Mouse (Mus musculus) heart, embryonic 10.5 days (tissue): ENCODE data around the gene Cand1. TPM values are rescaled to one million over a fixed set of nuclear protein-coding genes. Genes with fewer than 3 reads are reported as not detected.

ENCODE experiments used
- DNase-seq: peaks from one replicate; pipeline ENCODE4 v3.0.0-alpha.2; 2017; ENCODE audit warnings: low spot score
- H3K27ac ChIP-seq: fragments of 300-500 bp; sonication (generic); 2 replicates; pipeline ENCODE4 v1.5.1; 2016; ENCODE audit warnings: mild to moderate bottlenecking
- H3K27me3 ChIP-seq: fragments of 300-500 bp; sonication (generic); 2 replicates; pipeline ENCODE4 v1.6.1; 2016; ENCODE audit warnings: mild to moderate bottlenecking; ENCODE audit not compliant: poor library complexity, insufficient read depth, severe bottlenecking
- H3K36me3 ChIP-seq: fragments of 300-500 bp; sonication (generic); 2 replicates; pipeline ENCODE4 v1.6.1; 2016; ENCODE audit warnings: mild to moderate bottlenecking, moderate library complexity
- H3K4me1 ChIP-seq: fragments of 300-500 bp; sonication (generic); 2 replicates; pipeline ENCODE4 v1.6.1; 2016; ENCODE audit warnings: mild to moderate bottlenecking
- H3K4me3 ChIP-seq: fragments of 300-500 bp; sonication (generic); 2 replicates; pipeline ENCODE4 v1.5.1; 2016; ENCODE audit warnings: mild to moderate bottlenecking, moderate library complexity
- H3K9me3 ChIP-seq: fragments of 300-500 bp; sonication (generic); 2 replicates; pipeline ENCODE4 v1.6.1; 2016; ENCODE audit warnings: mild to moderate bottlenecking, moderate library complexity
- WGBS: fragments of 180-500 bp; shearing (Covaris S2); methylation state at CpG from one replicate; pipeline ENCODE4 v1.1.7; 2016; 5-methylcytosine and 5-hydroxymethylcytosine counted together
- polyA plus RNA-seq: library from polyadenylated mRNA; unstranded; fragments of >200 nt; fragmentation: Nextera tagmentation; extraction: Ambion mirVana; gene quantifications from 2 replicates; pipeline ENCODE4 v1.2.1, GENCODE M21; 2016

Gene Cand1
- polyA plus RNA-seq, 1 experiment from 2014 or later = 72.8 TPM

DNA sequence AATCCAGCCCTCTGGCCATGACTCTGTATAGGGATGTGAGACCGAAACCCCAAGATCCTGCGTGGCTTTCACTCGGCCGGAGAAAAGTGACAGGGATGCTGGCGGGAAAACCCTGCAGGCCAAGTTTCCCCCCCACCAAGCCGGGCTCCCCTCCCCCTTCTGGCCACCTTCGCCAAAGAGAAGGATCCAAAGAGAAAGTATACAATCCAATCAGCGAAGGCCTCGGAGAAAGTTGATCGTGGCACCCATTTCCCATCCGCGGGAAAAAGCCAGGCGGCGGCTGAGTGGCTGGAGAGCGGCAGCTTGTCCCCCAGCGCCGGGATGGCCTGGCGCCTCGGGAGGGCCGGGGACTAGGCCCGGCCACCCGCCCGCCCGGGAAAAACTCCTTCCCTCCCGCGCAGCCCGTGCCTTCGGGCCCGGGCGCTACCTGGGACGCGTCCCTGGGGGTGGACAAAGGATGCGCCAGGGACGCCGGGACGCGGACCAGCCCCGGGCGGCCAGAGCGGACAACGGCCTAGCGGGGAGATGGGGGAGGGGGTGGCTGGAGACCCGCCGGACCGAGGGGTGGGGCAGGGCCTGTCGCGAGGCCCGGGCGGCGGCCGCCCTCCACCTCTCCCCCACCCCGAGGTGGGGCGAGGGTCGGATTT, 747 bp downstream of the Cand1 start:
- H3K4me3 ChIP-seq = peak overlapping the region; percentile 98
- H3K4me1 ChIP-seq = peaks cover 10% of the 10 kb centered on the region
- no peaks in the 10 kb centered on the region for H3K27me3 ChIP-seq
- peaks cover 20% of the 10 kb centered on the region; the same call in 1 of the 2 replicates for H3K36me3 ChIP-seq
- WGBS = 0% methylated on average over 53 of the region's 54 CpGs
- peak; percentile 81 for DNase-seq
- H3K9me3 ChIP-seq = no peaks in the 10 kb centered on the region
- H3K27ac ChIP-seq = peak overlapping the region; percentile 99

DNA sequence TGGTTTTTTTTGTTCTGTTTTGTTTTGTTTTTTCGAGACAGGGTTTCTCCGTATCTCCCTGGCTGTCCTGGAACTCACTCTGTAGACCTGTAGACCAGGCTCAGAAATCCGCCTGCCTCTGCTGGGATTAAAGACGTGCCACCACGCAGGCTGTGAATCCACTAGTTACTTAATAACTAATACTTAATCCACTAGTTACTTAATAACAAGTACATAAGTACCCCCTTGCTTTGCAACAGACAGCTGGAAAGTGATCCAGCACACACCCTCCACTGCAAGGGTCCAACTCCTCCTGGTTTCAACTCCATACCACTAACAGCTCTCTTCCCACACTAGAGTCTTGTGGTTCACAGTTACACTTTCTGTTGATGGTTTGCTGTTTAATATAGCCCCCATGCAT, 8.3 kb downstream of the Cand1 start:
- Histone ChIP-seq H3K9me3 (no peaks in the 10 kb centered on the region), H3K4me3 (no peak overlapping the region), H3K36me3 (peaks cover 26% of the 10 kb centered on the region), H3K27ac (no peak overlapping the region), H3K27me3 (no peaks in the 10 kb centered on the region), H3K4me1 (peaks cover 32% of the 10 kb centered on the region)
- DNase-seq = no peak
- whole genome bisulfite sequencing = 83% methylated on average over 5 of the region's 5 CpGs

DNA sequence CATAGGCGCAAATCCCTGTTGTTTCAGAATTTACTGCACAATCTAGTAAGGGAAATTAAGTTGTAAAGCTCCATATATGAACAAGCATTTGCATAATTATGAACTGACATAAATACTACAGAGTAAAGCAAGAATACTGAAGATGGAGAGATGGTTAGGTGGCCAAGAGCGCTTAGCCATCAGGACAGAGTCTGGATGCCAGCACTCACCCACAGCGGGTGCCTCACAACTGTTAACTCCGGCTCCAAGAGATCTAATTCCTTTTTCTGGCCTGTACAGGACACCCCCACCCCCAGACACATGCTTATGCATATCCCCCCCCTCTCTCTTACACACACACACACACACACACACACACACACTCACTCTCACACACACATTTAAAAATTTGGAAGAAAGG, 9.2 kb downstream of the Cand1 start:
- peaks cover 32% of the 10 kb centered on the region for H3K4me1 ChIP-seq
- no peak overlapping the region for H3K27ac ChIP-seq

GRCm38 (mm10) chr10:119230074-119230669, 9.7 kb downstream of the Cand1 start:
- Histone ChIP-seq H3K36me3 (peaks cover 31% of the 10 kb centered on the region), H3K27me3 (no peaks in the 10 kb centered on the region), H3K4me3 (no peak overlapping the region), H3K9me3 (no peaks in the 10 kb centered on the region), H3K4me1 (peaks cover 32% of the 10 kb centered on the region), H3K27ac (no peak overlapping the region)
- WGBS = 60% methylated on average over 5 of the region's 5 CpGs
- DNase-seq = no peak

More for the DNA sequence above, 9.2 kb downstream of the Cand1 start:
- no peak for DNase-seq
- no peaks in the 10 kb centered on the region for H3K27me3 ChIP-seq
- WGBS = 88% methylated on average over 4 of the region's 4 CpGs
- H3K4me3 ChIP-seq = no peak overlapping the region
- peaks cover 31% of the 10 kb centered on the region for H3K36me3 ChIP-seq
- no peaks in the 10 kb centered on the region for H3K9me3 ChIP-seq

GRCm38 (mm10) chr10:119223686-119224085, 16.2 kb downstream of the Cand1 start:
- Histone ChIP-seq H3K36me3 (peaks cover 50% of the 10 kb centered on the region), H3K27ac (no peak overlapping the region), H3K4me1 (peaks cover 8% of the 10 kb centered on the region), H3K27me3 (no peaks in the 10 kb centered on the region), H3K9me3 (no peaks in the 10 kb centered on the region), H3K4me3 (no peak overlapping the region)
- 69% methylated on average over 4 of the region's 4 CpGs for WGBS
- DNase-seq = no peak

DNA sequence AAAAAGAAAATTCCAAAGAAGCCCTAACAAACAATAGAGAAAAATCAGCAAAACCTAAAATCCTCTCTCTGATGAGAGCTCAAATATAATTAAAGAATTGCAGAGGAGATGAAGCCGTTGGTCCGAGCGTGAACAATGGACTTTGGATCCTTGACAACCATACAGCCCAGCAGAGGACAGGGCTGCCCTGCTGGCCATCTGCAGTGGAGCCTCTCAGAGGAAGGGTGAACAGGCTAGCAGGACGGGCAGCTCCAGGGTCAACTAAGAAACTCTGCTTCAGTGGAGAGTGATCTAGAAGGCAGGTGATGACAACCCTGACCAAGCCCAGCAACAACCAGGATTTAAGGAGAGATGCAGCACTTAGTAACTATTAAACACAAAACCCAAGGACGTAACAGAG, 18.2 kb downstream of the Cand1 start:
- Histone ChIP-seq H3K27ac (no peak overlapping the region), H3K36me3 (peaks cover 62% of the 10 kb centered on the region), H3K27me3 (no peaks in the 10 kb centered on the region), H3K4me3 (no peak overlapping the region), H3K4me1 (peaks cover 8% of the 10 kb centered on the region), H3K9me3 (no peaks in the 10 kb centered on the region)
- WGBS = 76% methylated on average over 5 of the region's 5 CpGs
- DNase-seq = no peak

DNA sequence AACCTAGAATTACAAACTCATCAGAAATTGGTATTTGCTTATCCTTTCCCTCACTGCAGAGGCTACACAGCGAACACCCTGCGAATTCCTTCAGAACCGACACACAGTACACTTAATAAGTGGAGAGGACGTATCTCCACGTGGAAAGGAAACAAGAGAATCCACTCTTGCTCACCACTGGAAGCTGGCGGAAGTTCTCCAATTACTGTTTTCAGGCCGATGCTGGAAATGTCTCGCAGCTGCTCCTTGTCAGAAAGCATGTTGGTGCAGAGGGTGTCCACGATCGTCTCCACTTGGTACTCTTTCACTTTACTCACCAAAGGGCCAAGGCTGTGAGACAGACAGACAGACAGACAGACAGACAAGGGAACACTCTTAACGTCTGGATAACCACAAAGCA, 20.4 kb downstream of the Cand1 start:
- Histone ChIP-seq H3K27me3 (no peaks in the 10 kb centered on the region), H3K4me3 (no peak overlapping the region), H3K4me1 (peaks cover 8% of the 10 kb centered on the region), H3K27ac (no peak overlapping the region), H3K9me3 (no peaks in the 10 kb centered on the region), H3K36me3 (peaks cover 61% of the 10 kb centered on the region)
- DNase-seq = no peak
- WGBS = 80% methylated on average over 11 of the region's 11 CpGs

- 92% methylated on average over 15 of the region's 15 CpGs for WGBS
- Histone ChIP-seq H3K4me3 (no peak overlapping the region), H3K27me3 (no peaks in the 10 kb centered on the region), H3K4me1 (peaks cover 8% of the 10 kb centered on the region), H3K27ac (no peak overlapping the region), H3K36me3 (peaks cover 60% of the 10 kb centered on the region), H3K9me3 (no peaks in the 10 kb centered on the region)
- DNase-seq = no peak
These were observed 21.4 kb downstream of the Cand1 start for GRCm38 (mm10) chr10:119218274-119219080.

DNA sequence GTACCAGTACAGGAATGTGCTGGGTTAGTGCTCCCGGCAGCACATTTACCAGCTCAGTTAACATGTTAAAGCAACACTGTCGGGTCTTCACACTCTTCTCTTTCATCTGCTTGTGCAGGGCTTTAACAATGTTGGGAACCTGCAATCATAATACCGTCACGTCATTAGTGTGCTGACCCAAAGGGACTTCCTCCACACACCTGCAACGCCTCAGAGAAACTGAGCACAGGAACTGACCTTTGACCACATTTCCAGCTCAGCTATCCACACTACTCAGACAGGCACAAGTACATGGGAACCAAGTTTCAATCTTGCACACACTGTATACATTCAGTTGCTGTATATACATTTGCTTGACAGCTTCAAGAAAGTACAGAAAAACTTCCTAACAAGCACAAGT, 27.4 kb downstream of the Cand1 start:
- Histone ChIP-seq H3K36me3 (peaks cover 96% of the 10 kb centered on the region), H3K9me3 (no peaks in the 10 kb centered on the region), H3K4me1 (no peaks in the 10 kb centered on the region), H3K4me3 (no peak overlapping the region), H3K27ac (no peak overlapping the region), H3K27me3 (no peaks in the 10 kb centered on the region)
- WGBS = 92% methylated on average over 5 of the region's 5 CpGs
- no peak for DNase-seq

DNA sequence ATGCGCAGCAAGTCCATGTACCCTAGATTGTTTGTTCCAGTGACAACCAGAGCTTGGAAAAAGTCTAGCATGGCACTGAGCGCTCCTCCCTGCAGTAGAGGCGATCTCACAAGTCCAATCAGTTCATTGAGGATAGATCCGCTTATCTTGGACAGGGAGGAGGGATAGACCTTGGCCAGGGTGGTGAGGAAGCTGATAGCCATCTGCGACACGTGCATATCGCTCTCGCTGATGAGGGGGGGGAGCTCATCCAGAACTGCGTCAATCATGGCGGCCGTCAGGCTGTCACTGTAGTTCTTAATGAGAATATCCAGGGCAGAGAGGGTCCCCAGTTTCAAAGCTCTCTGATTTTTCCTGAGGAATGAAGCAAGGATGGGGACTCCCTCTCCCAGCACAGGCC, 28.6 kb downstream of the Cand1 start:
- 92% methylated on average over 11 of the region's 11 CpGs for WGBS
- H3K27ac ChIP-seq = no peak overlapping the region
- H3K4me1 ChIP-seq = no peaks in the 10 kb centered on the region
- peaks cover 95% of the 10 kb centered on the region for H3K36me3 ChIP-seq
- DNase-seq = no peak
- H3K4me3 ChIP-seq = no peak overlapping the region
- no peaks in the 10 kb centered on the region for H3K27me3 ChIP-seq
- H3K9me3 ChIP-seq = no peaks in the 10 kb centered on the region

DNA sequence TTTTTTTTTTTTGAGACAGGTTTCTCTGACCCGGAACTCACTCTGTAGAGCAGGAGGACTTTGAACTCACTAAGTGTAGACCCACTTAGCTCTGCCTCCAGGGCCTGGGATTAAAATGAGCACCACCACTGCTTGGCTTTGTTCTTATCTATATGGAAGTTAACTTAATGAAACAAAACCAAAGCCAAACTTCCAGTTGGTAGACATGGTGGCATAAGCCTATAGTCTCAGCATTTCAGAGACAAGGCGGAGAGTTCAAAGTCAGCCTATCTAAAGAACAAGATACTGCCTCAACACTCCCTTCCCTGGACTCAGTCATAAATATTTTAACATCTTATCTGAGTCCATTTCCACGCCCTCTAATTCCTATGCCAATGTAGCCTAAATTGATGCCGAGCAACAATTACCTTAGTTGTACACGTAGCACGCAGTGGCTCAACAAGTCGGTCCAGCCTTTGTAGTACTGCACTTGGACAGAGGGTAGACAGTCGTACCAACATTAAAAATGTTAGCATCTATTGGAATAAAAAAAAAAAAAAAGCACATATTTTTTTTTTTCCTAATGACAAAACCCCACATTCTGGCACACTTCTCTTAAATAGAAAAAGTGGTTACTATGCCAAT, 33.4 kb downstream of the Cand1 start:
- no peak overlapping the region for H3K4me3 ChIP-seq
- 88% methylated on average over 8 of the region's 8 CpGs for WGBS
- no peaks in the 10 kb centered on the region for H3K4me1 ChIP-seq
- H3K9me3 ChIP-seq = no peaks in the 10 kb centered on the region
- peaks cover 97% of the 10 kb centered on the region for H3K36me3 ChIP-seq
- H3K27me3 ChIP-seq = no peaks in the 10 kb centered on the region
- no peak for DNase-seq
- H3K27ac ChIP-seq = no peak overlapping the region

DNA sequence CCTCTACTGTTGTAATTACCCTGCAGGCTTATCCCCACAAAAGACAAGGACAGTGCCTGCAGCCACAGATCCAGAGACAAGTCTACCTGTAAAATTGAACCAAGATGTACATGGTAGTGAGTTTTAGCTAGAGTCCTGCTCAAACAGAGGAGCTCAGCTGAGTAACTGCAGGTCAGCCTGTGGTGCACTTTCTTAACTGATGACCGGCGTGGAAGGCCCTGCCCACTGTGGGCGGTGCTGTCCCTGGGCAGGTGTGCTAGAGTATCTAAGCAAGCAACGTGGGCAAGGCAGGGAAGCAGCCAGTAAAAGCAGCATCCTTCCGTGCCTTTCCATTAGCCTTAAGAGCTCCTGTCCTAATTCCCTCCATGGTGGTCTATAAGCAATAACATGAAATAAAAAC, 34.6 kb downstream of the Cand1 start:
- DNase-seq = no peak
- WGBS = 81% methylated on average over 5 of the region's 5 CpGs
- Histone ChIP-seq H3K27ac (no peak overlapping the region), H3K4me1 (no peaks in the 10 kb centered on the region), H3K27me3 (no peaks in the 10 kb centered on the region), H3K36me3 (peaks cover 93% of the 10 kb centered on the region), H3K4me3 (no peak overlapping the region), H3K9me3 (no peaks in the 10 kb centered on the region)
